Mouse (Mus musculus): Measurements from ENCODE around the gene Lrmda.

The Lrmda gene

DNA sequence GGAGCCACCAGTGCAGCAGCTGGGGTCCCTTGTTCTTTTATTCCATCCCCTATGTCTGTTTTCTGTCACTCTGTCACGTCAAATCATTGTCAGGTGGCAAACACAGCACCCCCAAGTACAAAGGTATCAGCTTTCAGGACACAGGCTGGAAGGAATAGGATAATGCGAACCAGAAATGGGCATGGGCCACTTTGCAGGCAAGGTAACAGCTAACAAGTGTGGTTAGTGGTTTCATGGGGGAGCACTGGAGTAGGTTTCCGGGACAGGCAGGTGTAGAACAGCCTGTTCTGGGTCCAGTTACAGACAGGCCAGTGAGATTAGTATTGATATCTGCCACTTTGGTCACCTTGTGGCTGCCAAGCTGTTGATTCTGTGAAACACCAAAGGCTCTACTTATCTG, 917.2 kb downstream of the Lrmda start:
- no peak for DNase-seq (ENCODE audit: low spot score)

DNA sequence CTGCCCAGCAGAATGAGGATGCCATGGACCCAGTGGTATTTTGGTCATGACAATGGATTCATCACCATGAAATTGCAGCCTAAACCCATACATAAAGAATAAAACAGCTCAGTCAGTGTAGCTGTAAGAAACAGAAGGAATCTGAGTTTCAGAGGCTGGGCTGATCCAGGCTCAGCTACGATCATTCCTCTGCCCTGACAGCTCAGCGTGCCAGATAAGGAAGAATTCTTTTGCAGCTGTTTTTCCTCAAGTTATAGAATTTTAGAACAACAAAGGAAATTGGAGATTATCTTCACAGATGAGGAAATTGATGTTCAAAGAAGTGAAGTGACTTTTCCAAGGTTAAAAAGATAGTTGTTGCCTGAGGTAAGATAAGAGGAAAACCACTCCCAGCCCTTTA, 921.1 kb downstream of the Lrmda start:
- DNase-seq (ENCODE audit: low spot score): no peak

DNA sequence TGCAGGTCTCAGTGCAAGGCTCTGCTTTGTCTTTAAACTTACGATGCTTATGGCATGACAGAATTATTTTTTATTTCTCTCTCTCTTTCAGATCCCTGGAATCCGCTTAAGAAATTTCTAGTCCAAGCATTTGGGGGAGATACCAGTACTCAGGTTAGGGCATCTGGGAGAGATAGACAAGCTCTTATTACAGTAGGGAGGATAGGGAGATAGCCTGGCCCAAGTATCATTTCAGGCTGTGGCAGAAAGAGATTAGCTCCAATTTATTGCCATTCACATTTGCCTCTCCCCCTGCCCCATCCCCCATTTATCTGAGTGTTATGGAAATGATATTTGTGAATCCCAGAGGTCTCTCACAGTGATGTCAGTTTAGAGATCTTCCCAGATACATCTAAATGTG, 923.1 kb downstream of the Lrmda start:
- no peak for DNase-seq (ENCODE audit: low spot score)

GRCm38 (mm10) chr14:22949466-22949865, 930.0 kb downstream of the Lrmda start:
- no peak for DNase-seq (ENCODE audit: low spot score)

- DNase-seq (ENCODE audit: low spot score): no peak
These were observed 933.5 kb downstream of the Lrmda start for GRCm38 (mm10) chr14:22952981-22953380.

DNA sequence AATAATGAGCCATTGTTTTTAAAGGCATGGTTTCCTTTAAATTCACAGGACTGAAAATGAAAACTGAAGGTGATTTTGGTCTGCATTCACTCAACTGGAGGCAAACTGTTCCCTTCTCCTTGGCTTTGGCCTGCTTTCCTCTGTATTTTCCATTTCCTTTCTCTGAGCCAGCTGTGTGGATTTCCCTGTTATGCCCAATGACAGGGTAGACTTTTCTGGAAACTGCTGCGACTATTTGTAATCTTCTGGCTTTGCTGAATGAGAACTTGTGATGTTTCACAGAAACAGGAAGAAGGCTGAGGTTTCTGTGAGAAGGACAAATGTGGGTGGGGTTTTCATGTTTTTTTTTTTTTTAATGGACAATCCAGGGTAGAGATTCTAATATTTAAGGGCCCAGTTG, 940.7 kb downstream of the Lrmda start:
- peak; percentile 13 for DNase-seq (ENCODE audit: low spot score)

- no peak for DNase-seq (ENCODE audit: low spot score)
These were observed 945.5 kb downstream of the Lrmda start for GRCm38 (mm10) chr14:22964796-22965660.

DNA sequence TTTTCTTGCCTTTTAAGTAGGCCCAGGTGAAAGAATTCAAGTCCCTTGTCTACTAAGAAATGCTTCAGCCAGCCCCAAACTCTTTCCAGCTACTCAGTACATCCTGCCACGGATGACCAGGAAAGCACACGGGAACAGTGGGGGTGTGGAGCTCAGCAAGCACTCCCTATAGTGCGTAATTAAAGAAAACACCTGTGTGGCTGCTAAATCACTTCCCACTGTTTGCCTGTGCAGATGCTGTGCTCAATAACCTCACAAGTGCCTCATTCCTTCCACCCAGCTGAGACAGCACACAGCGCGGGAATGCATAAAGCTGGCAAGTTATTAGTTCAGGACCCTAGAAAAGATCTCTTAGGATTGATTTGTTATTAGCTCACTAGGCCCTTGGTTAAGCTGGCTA, 949.2 kb downstream of the Lrmda start:
- no peak for DNase-seq (ENCODE audit: low spot score)

GRCm38 (mm10) chr14:22986736-22987135, 967.2 kb downstream of the Lrmda start:
- DNase-seq (ENCODE audit: low spot score): peak; percentile 66

- no peak for DNase-seq (ENCODE audit: low spot score)
These were observed 968.7 kb downstream of the Lrmda start for GRCm38 (mm10) chr14:22988090-22988669.

DNA sequence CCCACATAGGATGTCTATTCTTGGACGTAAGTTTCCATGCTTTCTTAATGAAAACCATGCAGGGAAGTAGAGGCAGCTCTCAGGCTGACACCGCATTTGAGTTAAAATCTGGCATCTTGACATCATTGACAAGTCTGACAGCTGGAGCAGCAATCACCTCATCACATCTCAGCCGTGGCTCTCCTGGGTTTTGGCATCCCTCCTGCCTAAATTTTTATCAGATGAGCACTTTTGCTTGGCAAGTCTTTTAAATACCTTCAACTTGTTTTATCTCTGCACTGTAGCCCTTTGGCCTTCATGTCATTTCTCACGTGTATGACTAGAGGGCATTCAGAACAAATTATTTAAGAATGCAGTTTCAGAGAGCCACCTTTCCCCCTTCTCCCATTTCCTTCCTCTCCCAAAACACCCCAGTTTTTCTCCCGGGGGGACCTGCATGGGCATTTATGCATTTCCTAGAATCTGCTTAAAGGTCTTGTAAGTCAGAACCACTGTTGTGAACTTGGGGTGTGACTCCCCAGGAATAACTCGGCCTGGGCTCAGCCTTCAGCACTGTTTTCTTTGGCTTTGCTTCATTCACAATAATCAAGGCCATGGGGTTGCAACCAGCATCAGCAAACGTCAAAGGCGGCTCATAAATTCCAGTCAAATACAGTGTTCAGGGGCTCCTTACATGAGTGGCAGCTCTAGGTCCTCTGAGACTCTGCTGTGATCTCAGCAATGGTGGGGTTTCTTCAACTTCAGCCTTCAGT, 975.8 kb downstream of the Lrmda start:
- DNase-seq (ENCODE audit: low spot score): no peak

- no peak for DNase-seq (ENCODE audit: low spot score)
These were observed 979.4 kb downstream of the Lrmda start for GRCm38 (mm10) chr14:22998906-22999305.

DNA sequence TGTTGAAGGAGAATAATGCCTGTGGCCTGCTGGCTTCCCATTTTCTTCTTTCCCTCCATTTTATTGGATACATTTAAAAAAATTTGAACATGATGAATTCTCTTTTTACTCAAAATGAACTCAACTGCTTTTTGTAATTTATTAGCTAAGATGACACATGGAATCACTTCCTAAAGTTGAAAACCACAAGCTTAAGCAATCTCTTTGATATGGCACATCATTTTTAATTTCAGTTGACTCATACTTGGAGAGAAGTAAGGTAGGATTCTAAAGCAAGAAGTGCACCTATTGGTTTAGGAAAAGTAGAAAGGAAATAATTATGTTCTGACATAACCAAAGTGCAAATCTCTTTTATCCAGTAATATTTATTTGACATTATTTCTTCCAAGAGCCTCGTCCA, 992.5 kb downstream of the Lrmda start:
- DNase-seq (ENCODE audit: low spot score): no peak

DNA sequence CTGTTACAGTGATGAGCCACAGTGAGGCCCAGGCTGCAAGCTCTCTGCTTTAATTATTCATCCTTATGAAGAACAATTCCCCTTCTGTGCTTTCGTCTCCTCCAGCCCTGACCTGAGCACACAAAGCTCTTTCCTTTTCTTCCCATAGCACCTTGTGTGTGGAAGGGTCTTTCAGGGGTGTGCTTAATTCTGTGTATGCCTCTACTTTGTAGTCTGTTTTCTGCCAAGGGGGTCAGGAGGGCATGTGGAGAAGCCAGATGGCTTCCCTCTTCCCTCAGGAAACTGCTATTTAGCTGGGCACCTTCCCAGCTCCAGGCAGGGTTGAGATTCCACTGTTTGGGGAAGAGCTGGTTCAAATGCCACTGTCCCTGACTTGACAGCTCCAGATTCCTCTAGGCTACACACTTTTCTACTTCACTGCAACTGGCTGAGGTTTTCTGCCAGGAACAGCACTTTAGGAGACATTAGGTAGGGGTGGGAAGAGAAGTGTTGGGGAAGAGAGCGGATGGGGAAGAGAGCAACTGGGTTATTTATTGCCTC, 995.3 kb downstream of the Lrmda start:
- peak; percentile 80 for DNase-seq (ENCODE audit: low spot score)

- DNase-seq (ENCODE audit: low spot score): no peak
These were observed 996.0 kb downstream of the Lrmda start for GRCm38 (mm10) chr14:23015321-23016067.

GRCm38 (mm10) chr14:23016068-23016611, 996.6 kb downstream of the Lrmda start:
- no peak for DNase-seq (ENCODE audit: low spot score)

DNA sequence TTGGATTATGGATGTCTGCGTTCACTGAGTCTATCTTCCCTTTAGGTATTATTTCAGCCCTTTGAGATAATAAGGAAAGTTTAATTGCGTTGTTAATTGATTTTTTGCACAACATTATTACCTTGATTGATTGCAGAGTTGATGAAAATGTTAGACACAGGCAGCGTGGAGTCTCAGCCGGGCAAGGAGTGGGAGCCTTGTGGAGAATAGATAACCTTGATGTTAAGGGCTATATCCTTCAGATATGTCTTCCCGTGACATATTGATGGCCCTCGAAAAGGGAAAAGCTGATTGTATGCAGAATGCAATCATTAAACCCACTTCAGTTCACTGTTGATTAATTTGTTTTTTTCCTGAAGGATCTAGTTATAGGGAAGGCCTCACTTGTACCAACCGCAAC, 1021.5 kb downstream of the Lrmda start:
- DNase-seq (ENCODE audit: low spot score): no peak

DNA sequence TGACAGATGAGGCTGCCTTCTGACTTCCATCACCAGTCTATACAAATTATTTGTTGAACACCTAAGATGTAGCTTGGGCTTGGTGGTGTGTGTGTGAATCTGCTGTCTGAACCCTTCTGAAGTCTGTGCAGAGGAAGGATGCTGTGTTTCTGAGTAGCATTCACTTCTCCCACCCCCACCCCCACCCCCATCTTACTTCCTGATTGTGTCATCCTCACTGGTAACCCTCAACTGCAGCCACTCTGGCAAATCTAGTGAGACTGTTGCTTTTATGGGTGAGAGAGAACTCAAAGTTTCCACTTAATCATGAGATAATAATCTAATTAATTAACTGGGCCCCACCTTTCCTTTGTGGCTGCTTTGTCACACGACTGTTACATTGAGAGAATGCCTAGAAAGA, 1025.8 kb downstream of the Lrmda start:
- no peak for DNase-seq (ENCODE audit: low spot score)

- DNase-seq (ENCODE audit: low spot score): peak; percentile 87
These were observed 1026.8 kb downstream of the Lrmda start for GRCm38 (mm10) chr14:23046330-23046729.

DNA sequence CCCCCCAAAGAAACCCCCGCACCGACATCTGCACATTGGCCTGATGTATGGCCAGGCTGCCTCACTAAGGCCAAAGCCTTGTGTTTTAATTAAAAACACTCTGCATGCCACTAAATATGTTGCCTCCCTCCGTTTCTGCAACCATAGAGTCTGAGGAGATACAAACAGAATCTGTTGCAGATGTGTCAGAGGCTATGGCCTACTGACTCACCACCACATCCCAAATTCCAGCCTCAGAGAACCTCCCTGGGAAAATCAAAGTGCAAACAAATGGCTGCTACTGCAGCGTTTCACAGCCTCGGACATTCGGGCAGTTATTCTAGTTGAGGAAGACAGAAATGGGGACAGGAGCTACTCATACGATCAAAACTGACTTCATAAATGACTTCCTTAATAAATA, 1031.9 kb downstream of the Lrmda start:
- peak; percentile 32 for DNase-seq (ENCODE audit: low spot score)

DNA sequence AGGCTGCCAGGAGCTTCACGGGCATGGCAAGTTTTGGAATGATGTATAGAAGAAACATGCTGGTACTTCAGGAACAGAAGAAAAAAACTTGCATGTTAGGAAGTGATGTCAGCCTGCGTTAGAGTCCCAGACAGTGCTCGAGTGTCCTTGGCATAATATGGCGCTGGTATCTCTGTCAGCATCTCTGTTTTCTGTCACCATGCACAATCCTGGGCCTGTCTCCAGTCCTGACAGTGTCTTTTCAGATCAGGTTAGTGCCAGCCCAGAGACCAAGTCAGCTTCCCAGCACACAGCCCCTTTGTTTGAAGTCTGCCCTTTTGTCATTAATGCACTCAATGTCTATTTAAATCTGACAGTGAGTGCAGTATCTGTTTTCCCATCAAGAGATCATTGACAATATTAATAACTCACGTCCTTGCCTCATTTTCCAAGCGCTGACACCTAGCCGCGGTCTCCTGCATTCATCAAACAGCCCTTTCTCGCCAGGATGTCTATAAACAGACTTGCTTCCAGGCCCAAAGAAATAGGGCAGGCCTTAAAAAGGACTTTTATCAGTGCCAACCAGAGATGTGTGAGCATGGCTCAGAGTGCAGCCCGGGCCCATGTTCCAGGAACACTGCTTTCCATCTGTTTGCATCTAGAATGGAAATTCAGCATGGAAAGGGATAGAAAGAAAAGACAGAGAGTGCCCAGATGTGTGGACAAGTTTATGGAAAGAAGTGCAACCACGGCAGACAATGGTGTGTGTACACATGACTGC, 1033.5 kb downstream of the Lrmda start:
- DNase-seq (ENCODE audit: low spot score): no peak
